Mouse (Mus musculus) midbrain, embryonic 12.5 days (tissue): ENCODE data around the gene Efr3b. TPM values are rescaled to one million over a fixed set of nuclear protein-coding genes. Genes with fewer than 3 reads are reported as not detected.

ENCODE experiments used
- ATAC-seq: fragments of 200-750 bp; cut with Nextera tagmentation; 2 replicates; pipeline ENCODE4 v1.8.0; 2017; ENCODE audit warnings: low read depth, moderate TSS enrichment, moderate library complexity; ENCODE audit not compliant: low FRiP score
- H3K27ac ChIP-seq: fragments of 300-500 bp; sonication (generic); replicated peaks from 2 replicates; pipeline ENCODE4 v1.5.1; 2016; ENCODE audit warnings: mild to moderate bottlenecking
- H3K27me3 ChIP-seq: fragments of 300-500 bp; sonication (generic); 2 replicates; pipeline ENCODE4 v1.6.1; 2016; ENCODE audit warnings: mild to moderate bottlenecking
- H3K36me3 ChIP-seq: fragments of 300-500 bp; sonication (generic); 2 replicates; pipeline ENCODE4 v1.6.1; 2016
- H3K4me1 ChIP-seq: fragments of 300-500 bp; sonication (generic); 2 replicates; pipeline ENCODE4 v1.6.1; 2016
- H3K4me2 ChIP-seq: fragments of 300-500 bp; sonication (generic); replicated peaks from 2 replicates; pipeline ENCODE4 v1.6.1; 2016; ENCODE audit warnings: mild to moderate bottlenecking, moderate library complexity
- H3K4me3 ChIP-seq: fragments of 300-500 bp; sonication (generic); 2 replicates; pipeline ENCODE4 v1.5.1; 2016; ENCODE audit warnings: mild to moderate bottlenecking
- H3K9ac ChIP-seq: fragments of 300-500 bp; sonication (generic); replicated peaks from 2 replicates; pipeline ENCODE4 v1.6.1; 2016; ENCODE audit warnings: mild to moderate bottlenecking, moderate library complexity
- H3K9me3 ChIP-seq: fragments of 300-500 bp; sonication (generic); 2 replicates; pipeline ENCODE4 v1.6.1; 2016; ENCODE audit warnings: mild to moderate bottlenecking
- WGBS: fragments of 180-500 bp; shearing (Covaris S2); methylation state at CpG from one replicate; pipeline ENCODE4 v1.1.7; 2016; 5-methylcytosine and 5-hydroxymethylcytosine counted together
- polyA plus RNA-seq: library from polyadenylated mRNA; unstranded; fragments of >200 nt; fragmentation: Nextera tagmentation; extraction: Ambion mirVana; gene quantifications from 2 replicates; pipeline ENCODE4 v1.2.1, GENCODE M21; 2016

Efr3b gene
- polyA plus RNA-seq, result 32.0 and 34.3 TPM in 2 replicates

GRCm38 (mm10) chr12:4038061-4039041 is at the start of gene Efr3b:
Gene Efr3b (minus strand): TSS chr12:4038915.
- H3K27me3 ChIP-seq, result peaks cover 11% of the 10 kb centered on the region; the same call in 1 of the 2 replicates
- ATAC-seq, result peak; percentile 94
- WGBS, result 1% methylated on average over 75 of the region's 78 CpGs
- peak within 1 kb of the TSS; percentile 81 for H3K9ac ChIP-seq
- no peaks in the 10 kb centered on the region for H3K9me3 ChIP-seq
- 0 out of 2 replicates have a peak, but pooled peaks cover 3% of the 10 kb centered on the region for H3K36me3 ChIP-seq
- H3K4me1 ChIP-seq, result peaks cover 19% of the 10 kb centered on the region
- peak within 1 kb of the TSS; percentile 67 for H3K4me2 ChIP-seq
- H3K27ac ChIP-seq, result peak within 1 kb of the TSS; percentile 77
- peak within 1 kb of the TSS; percentile 79 for H3K4me3 ChIP-seq

GRCm38 (mm10) chr12:4083441-4083840 is 44.7 kb upstream of the Efr3b start:
- no peak for ATAC-seq
- WGBS, result 74% methylated on average over 8 of the region's 8 CpGs
- peaks cover 22% of the 10 kb centered on the region for H3K36me3 ChIP-seq
- no peak overlapping the region for H3K27ac ChIP-seq
- H3K9ac ChIP-seq, result peak overlapping the region; percentile 66
- no peaks in the 10 kb centered on the region for H3K27me3 ChIP-seq
- H3K9me3 ChIP-seq, result no peaks in the 10 kb centered on the region
- H3K4me1 ChIP-seq, result peaks cover 15% of the 10 kb centered on the region
- peak overlapping the region; percentile 61 for H3K4me3 ChIP-seq
- H3K4me2 ChIP-seq, result peak overlapping the region; percentile 60

- Histone ChIP-seq H3K27me3 (no peaks in the 10 kb centered on the region), H3K4me3 (peak within 1 kb of the TSS; percentile 61), H3K4me1 (peaks cover 15% of the 10 kb centered on the region), H3K36me3 (peaks cover 15% of the 10 kb centered on the region), H3K27ac (peak within 1 kb of the TSS; percentile 96), H3K9me3 (no peaks in the 10 kb centered on the region), H3K4me2 (peak within 1 kb of the TSS; percentile 60), H3K9ac (peak within 1 kb of the TSS; percentile 66)
- 5% methylated on average over 59 of the region's 59 CpGs for WGBS
- peak; percentile 98 for ATAC-seq
Measured at GRCm38 (mm10) chr12:4082132-4083001, 43.7 kb upstream of the Efr3b start, which contains the start of gene Dnajc27. Gene Dnajc27 (plus strand): TSS chr12:4082583.

- 2% methylated on average over 2 of the region's 2 CpGs for WGBS
- ATAC-seq, result no peak
- no peak overlapping the region for H3K4me3 ChIP-seq
- H3K27me3 ChIP-seq, result no peaks in the 10 kb centered on the region
- no peak overlapping the region for H3K27ac ChIP-seq
- H3K9me3 ChIP-seq, result no peaks in the 10 kb centered on the region
- H3K36me3 ChIP-seq, result no peaks in the 10 kb centered on the region
- H3K4me1 ChIP-seq, result peaks cover 15% of the 10 kb centered on the region
- H3K4me2 ChIP-seq, result no peak overlapping the region
- no peak overlapping the region for H3K9ac ChIP-seq
Measured at GRCm38 (mm10) chr12:4080311-4080710, 41.6 kb upstream of the Efr3b start.

GRCm38 (mm10) chr12:4078069-4078468 is 39.4 kb upstream of the Efr3b start:
- Histone ChIP-seq H3K9ac (no peak overlapping the region), H3K9me3 (no peaks in the 10 kb centered on the region), H3K27ac (no peak overlapping the region), H3K4me1 (0 out of 2 replicates have a peak, but pooled peaks cover 6% of the 10 kb centered on the region), H3K4me2 (no peak overlapping the region), H3K27me3 (no peaks in the 10 kb centered on the region), H3K4me3 (no peak overlapping the region), H3K36me3 (no peaks in the 10 kb centered on the region)
- WGBS, result 44% methylated on average over 1 of the region's 1 CpGs
- ATAC-seq, result no peak

- ATAC-seq, result no peak
- Histone ChIP-seq H3K36me3 (no peaks in the 10 kb centered on the region), H3K27me3 (no peaks in the 10 kb centered on the region), H3K4me1 (no peaks in the 10 kb centered on the region), H3K9me3 (no peaks in the 10 kb centered on the region), H3K4me3 (no peak overlapping the region), H3K4me2 (no peak overlapping the region), H3K9ac (no peak overlapping the region), H3K27ac (no peak overlapping the region)
Measured at GRCm38 (mm10) chr12:4076383-4076782, 37.7 kb upstream of the Efr3b start.

GRCm38 (mm10) chr12:4075407-4075806 is 36.7 kb upstream of the Efr3b start:
- Histone ChIP-seq H3K9me3 (no peaks in the 10 kb centered on the region), H3K9ac (no peak overlapping the region), H3K36me3 (no peaks in the 10 kb centered on the region), H3K27ac (no peak overlapping the region), H3K27me3 (no peaks in the 10 kb centered on the region), H3K4me1 (no peaks in the 10 kb centered on the region), H3K4me3 (no peak overlapping the region), H3K4me2 (no peak overlapping the region)
- WGBS, result 60% methylated on average over 8 of the region's 8 CpGs
- no peak for ATAC-seq

- Histone ChIP-seq H3K4me2 (no peak overlapping the region), H3K4me3 (no peak overlapping the region), H3K9ac (no peak overlapping the region), H3K4me1 (no peaks in the 10 kb centered on the region), H3K9me3 (no peaks in the 10 kb centered on the region), H3K36me3 (no peaks in the 10 kb centered on the region), H3K27me3 (no peaks in the 10 kb centered on the region), H3K27ac (no peak overlapping the region)
- 85% methylated on average over 9 of the region's 9 CpGs for WGBS
- ATAC-seq, result no peak
Measured at GRCm38 (mm10) chr12:4071671-4072070, 33.0 kb upstream of the Efr3b start.

- H3K9me3 ChIP-seq, result no peaks in the 10 kb centered on the region
- no peak overlapping the region for H3K4me2 ChIP-seq
- no peak overlapping the region for H3K4me3 ChIP-seq
- no peak overlapping the region for H3K27ac ChIP-seq
- ATAC-seq, result no peak
- no peak overlapping the region for H3K9ac ChIP-seq
- 85% methylated on average over 4 of the region's 4 CpGs for WGBS
- no peaks in the 10 kb centered on the region for H3K36me3 ChIP-seq
- H3K4me1 ChIP-seq, result no peaks in the 10 kb centered on the region
- no peaks in the 10 kb centered on the region for H3K27me3 ChIP-seq
Measured at GRCm38 (mm10) chr12:4068551-4068950, 29.8 kb upstream of the Efr3b start.

GRCm38 (mm10) chr12:4066681-4067459 is 28.2 kb upstream of the Efr3b start:
- no peaks in the 10 kb centered on the region for H3K27me3 ChIP-seq
- no peak overlapping the region for H3K4me2 ChIP-seq
- H3K9ac ChIP-seq, result no peak overlapping the region
- WGBS, result 78% methylated on average over 6 of the region's 6 CpGs
- no peaks in the 10 kb centered on the region for H3K4me1 ChIP-seq
- H3K36me3 ChIP-seq, result no peaks in the 10 kb centered on the region
- H3K4me3 ChIP-seq, result no peak overlapping the region
- no peak overlapping the region for H3K27ac ChIP-seq
- ATAC-seq, result no peak
- H3K9me3 ChIP-seq, result no peaks in the 10 kb centered on the region

GRCm38 (mm10) chr12:4065944-4066343 is 27.2 kb upstream of the Efr3b start:
- Histone ChIP-seq H3K9me3 (no peaks in the 10 kb centered on the region), H3K36me3 (no peaks in the 10 kb centered on the region), H3K4me1 (no peaks in the 10 kb centered on the region), H3K4me2 (no peak overlapping the region), H3K4me3 (no peak overlapping the region), H3K27me3 (no peaks in the 10 kb centered on the region), H3K9ac (no peak overlapping the region), H3K27ac (no peak overlapping the region)
- 81% methylated on average over 8 of the region's 8 CpGs for WGBS
- no peak for ATAC-seq
